Mouse (Mus musculus) testis, postnatal 14 days (tissue): Measurements from ENCODE around the gene Zfp53.
A peak's percentile ranks its signal among the peaks of the same experiment; 100 is the strongest.
"Not testable (repeated sequence)": the region's sequence is repeated elsewhere in the genome, so short reads cannot be mapped to it uniquely, and the experiment has no call there.

Experiments used
- DNase-seq: peaks from one replicate; pipeline ENCODE4 v3.0.0; 2021; ENCODE audit warnings: low spot score

Zfp53 gene

DNA sequence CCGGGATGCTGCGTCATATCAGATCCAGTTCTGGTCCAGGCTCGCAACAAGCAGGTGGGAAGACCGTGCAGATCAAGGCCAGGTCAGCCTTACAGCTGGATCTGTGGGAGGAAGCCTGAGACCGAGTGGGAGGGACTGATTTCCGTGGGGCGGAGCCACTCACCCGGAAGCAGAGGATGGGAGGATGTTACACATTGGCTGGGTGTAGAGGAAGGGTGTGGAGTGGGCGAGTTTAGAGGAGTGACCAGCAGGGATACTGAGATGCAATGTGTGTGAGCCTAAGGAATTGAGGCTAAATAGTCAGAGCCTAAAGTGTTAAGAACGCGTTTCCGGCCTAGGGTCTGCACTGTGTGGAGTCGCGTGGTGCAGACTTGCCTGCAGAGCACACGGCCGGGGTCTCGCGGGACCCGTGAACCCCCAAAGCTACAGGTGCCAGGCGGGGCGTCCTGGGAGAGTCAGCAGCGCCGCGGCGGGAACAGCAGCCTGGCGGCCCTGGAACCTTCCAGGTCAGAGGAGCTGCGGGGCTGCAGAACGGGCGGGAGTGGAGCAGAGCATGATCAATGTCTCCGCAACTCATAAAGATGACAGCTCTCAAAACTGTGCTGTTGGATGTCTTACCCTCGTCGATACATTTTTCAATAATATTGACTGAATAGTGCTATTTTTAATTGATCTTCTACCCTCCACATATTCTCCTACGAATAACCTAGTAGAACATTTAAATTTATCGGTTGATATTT is at the start of gene Zfp53:
TSS of gene Zfp53 (plus strand) at position 239 of the 740 bp plus-strand sequence.
- DNase-seq = peak; percentile 85

- DNase-seq = peak; percentile 65
Observed at GRCm38 (mm10) chr17:21449669-21450068, 39.1 kb upstream of the Zfp53 start.

DNA sequence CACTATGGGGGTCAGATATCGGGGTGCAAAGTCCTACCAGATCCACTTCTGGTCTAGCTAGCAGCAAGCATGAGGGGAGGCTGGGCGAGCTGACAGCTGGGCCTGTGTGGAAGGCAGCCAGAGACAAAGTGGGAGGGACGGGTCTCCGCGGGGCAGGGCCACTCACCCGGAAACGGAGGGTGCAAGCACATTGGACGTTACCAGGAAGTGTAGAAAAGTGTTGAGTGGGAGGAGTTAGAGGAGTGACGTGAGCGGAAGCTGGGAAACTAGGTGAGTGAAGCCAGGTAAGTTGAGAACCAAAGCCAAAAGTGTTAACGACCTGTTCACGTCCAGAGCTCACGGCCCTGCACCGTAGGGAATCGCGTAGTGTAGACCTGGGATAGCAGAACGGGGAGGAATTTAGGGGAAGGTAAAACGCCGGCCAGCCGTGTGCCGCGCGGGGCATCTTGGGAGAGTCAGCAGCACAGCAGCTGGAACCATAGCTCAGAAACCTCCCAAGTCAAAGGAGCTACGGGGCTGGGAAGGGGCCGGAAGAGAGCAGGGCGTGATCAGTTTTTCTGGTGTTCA is 38.6 kb upstream of the Zfp53 start, which contains the start of gene Zfp51:
TSS of gene Zfp51 (plus strand) at position 237 of the 567 bp plus-strand sequence.
- DNase-seq = peak; percentile 87

DNA sequence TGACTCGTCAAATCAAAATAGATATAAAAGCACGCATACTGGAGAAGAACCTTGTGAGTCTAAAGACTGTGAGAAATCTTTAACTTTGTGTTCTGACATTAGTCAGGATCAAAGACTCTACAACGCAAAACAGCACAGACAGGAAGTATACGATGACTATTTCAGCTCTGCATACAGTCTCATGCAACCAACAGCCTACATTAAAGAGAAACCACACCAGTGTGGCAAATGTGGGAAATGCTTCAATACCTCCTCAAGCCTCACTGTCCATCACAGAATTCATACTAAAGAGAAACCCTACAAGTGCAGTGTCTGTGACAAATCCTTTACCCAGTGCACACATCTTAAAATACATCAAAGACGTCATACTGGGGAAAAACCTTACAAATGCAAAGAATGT is 25.2 kb upstream of the Zfp53 start:
- DNase-seq = no peak

DNA sequence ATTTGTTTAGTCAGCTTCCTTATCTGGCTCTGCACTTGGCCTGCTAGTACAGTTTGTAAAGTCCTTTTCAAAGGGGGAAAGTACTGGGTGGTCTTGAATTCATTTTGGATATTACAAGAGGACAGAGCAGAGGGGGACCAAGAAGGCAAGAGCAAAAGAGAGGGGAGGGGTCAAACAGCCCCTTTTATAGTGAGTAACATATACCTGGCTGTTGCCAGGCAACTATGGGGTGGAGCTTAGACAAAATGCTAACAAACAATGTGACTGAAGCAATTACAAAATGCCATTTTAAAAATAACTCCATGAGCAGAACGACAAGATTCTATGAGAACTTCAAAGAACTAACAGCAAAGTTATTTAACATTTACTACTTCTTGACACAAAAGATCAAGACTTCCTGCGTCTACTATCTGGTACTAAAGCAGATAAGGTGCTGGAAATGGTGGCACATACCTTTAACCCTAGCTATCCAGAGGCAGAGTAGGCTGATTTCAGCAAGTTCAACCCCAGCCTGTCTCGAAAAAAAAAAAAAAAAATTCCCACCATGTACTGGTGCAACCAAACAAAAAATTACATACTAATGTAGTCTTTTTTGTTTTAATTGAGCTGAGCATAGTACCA is 16.7 kb upstream of the Zfp53 start:
- DNase-seq = no peak

DNA sequence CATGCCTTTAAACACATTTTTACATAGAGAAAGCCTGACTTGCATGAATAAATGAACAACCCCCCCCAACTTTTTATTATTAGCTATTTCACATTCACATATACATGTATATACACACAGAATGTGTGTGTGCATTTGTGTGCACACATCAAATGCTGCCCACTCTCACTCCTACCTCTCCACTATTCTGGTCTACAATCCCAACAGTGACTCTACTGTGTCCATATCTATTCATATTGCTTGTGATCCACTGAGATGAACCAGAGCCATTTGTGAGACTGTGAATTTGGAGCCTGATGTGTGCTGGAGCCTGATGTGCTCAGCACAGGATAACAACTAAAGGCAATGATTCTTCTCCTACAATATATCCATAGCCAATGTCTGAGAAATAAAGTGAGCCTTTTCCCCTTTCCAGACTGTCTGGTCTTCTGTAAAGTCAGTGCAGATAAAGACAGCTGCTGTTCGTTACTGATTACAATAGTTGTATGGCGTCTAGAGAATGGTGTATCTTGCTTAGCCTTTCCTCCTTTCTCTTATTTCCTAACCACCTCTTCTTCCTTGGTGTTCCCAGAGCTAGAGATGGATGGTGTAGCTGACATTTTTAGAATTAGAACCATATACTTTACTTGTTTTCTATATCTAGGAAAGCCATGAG is 16.0 kb upstream of the Zfp53 start:
- no peak for DNase-seq

GRCm38 (mm10) chr17:21473362-21474190 is 15.2 kb upstream of the Zfp53 start:
- DNase-seq = no peak

DNA sequence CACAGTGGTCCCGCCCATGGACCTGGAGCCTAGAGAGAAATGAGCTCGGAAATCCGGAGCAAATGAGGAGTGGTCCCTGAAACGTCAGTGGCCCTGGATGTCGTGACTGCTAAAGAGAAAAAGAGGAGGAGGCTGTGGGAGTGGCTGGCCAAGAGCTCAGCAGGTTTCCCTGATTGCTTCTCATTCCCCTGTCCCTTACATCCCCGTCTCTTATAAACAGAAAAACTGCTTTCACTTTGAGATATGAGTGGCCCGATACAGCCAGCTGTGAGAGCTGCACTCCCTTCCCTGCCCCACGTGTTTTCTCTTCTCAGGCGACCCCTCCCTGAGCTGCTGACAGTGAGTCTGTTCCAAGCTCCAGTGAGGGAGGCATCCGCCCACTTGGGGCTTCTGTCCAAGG is 14.1 kb upstream of the Zfp53 start:
- DNase-seq = not testable (repeated sequence)

DNA sequence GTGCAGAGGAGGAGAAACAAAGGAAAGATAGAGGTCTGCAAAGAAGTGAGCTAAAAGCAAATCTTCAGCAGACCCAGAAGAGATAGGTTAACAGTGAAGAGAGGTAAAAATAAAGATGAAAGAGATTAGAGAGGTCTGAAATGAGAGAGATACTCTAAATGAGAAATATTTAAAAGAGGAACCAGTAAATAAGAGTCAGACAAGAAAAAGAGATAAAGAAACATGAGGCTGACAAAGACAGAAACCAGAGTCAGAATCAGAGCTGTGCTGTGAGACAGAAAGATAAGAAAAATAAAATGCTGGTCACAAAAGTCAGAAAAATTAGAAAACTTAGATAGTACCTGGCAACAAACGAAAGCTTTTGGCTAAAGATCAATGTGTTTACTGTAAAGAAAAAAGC is 13.5 kb upstream of the Zfp53 start:
- DNase-seq = not testable (repeated sequence)

DNA sequence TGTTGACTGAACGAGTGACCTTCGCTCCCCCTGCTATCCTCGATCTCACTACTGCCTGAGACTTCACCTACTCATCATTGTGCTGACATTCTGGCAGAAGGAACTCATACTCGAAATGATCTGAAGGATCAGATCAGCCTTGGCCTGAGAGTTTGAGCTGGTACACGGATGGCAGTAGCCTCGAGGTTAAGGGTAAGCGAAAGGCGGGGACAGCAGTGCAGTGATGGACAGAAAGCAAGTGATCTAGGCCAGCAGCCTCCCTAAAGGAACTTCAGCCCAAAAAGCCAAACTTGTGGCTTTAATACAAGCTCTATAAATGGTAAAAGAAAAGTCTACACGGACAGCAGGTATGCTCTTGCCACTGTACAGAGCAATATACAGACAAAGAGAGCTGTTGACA is 12.4 kb upstream of the Zfp53 start:
- not testable (repeated sequence) for DNase-seq

DNA sequence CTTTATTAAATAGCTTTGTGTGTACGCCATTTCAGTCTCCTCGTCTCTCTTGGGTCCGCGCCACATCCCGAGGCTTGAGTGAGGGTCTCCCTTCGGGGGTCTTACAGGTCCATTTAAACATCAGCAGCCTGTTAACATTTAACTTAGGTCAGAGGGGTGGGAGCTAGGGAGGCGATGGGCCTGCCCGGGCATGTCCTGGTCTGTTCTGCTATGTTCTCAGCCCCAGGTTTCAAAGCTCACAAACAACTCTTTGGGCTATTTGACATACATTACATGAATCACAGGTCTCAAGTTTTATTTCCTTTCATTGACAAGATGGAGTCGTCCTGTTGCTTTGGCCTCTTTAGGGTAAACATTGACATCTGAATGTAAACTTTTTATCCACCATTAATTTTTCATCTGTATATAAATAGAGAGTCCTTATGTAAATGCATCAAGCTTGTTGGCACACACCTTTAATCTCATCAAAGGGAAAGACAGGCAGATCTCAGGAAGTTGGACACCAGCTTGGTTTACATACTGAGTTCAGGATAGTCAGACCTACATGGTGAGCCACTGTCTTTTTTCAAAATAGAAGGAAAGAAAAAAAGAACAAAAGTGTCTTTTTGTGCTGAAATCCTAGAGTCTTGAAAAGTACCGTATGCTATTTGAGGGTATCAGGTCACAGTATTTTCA is 10.6 kb upstream of the Zfp53 start:
- not testable (repeated sequence) for DNase-seq

DNA sequence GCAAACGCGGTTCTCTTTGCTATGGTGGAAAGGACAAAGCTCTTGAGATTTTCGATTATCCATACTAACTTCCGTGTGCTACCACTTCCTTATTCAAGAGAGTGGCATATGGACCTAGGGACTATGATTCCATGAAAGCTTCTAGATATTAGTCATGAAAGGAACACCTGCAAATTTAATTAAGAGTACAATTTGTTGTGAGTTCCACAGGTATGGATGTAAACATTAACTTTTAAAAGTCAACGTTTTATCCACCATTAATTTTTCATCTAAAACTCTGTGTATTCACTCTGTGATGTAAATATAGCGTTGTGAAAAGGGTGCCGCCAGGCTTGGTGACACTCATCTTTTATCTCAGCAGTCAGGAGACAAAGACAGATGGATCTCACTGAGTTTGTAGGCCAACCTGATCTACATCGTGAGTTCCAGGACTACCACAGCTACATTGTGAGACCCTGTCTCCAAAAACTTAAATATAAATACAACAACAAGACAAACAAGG is 753 bp downstream of the Zfp53 start:
- no peak for DNase-seq

DNA sequence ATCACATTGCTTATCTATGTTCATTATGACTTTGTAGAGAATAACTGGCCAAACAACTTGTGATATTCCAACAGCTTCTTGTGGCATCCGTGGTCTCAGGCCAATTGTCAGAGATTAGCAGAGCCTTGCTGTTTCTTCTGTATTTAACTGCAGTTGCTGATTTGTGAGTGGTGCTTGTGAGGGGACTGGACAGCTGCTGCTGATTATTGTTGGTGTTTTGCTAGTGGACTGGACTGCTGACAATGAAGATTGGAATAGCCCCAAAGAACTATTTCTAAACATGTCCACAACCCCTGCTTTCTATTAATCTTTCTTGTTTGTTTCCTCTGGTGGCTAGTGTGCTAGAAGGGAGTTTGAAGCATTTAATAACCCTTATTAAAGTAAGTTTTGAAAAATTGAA is 12.6 kb downstream of the Zfp53 start:
- no peak for DNase-seq

GRCm38 (mm10) chr17:21504524-21504923 is 15.7 kb downstream of the Zfp53 start:
- DNase-seq = no peak

DNA sequence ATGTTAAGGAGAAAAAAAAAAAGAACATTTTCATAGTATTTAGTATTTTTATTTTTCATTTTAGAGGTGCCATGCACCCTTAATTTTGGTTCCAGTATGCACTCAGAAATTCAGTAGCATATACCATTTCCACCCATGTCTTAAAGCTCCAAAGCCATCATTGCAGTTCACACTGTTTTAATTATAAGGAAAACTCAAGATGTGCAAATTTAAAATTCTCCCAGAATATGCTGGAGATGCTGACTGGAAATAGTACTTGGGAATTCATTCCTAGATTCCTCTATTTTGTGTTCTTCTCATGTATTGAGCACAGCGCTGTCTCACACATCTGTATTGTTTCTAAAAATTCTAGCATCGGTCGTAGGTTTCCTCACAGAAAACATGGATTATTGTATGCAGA is 17.5 kb downstream of the Zfp53 start:
- DNase-seq = no peak

DNA sequence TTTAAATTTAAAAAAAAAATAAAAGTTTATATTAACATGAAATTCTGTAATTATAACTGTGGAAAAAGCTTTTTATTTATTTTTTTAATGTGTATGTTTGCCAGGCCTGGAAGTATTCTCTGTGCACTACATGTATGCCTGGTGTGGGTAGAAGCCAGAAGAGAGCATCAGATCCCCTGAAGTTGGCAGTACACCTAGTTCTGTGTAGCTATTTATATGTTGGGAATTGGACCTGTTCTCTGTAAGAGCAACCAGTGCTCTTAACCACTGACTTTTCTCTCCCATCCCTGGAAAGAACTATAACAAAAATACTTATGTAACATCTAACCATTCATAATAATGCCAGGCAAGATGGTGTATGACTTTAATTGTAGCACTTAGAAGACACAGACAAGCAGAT is 21.0 kb downstream of the Zfp53 start:
- no peak for DNase-seq

- peak; percentile 42 for DNase-seq
Observed at GRCm38 (mm10) chr17:21515403-21516105, 26.8 kb downstream of the Zfp53 start.

DNA sequence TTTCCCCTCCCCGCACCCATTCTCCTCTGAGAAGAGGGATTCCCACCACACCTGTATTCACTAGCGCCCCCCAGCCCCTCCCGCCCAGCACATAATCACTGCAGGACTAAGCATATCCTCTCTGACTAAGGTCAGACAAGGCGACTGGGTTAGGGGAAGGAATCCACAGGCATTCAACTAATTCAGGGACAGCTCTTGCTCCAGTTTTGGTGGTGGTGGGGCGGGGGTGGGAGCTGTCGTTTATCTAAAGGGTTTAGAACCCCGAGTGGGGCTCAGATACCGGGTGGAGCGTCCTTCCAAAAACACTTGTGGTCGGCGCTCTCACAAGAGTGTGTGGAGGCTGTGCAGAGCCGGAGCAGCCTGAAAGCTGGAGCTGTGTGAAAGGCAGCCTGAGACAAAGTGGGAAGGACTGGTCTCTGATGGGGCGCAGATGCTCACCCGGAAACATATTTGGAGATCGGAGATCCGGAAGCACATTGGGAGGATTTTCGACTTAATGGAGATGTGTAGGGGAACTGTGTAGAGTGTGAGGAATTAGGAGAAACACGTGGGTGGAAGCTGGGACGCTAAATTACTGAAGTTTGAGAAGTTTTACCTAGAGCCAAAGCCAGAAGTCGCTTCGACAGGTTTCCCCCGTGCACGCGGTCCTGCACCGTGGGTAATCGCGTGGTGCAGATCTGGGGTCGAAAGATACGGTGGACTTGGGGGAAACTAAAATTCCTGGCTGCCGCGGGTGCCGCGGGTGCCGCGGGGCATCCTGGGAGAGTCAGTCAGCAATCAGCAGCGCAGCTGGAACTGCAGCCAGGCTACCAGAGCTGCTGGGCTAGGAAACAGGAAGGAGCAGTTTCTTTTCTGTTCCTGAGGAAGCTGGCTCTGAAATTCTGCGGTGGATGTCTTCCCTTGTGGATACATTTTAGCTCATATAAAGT is 27.7 kb downstream of the Zfp53 start:
- DNase-seq = peak; percentile 71

DNA sequence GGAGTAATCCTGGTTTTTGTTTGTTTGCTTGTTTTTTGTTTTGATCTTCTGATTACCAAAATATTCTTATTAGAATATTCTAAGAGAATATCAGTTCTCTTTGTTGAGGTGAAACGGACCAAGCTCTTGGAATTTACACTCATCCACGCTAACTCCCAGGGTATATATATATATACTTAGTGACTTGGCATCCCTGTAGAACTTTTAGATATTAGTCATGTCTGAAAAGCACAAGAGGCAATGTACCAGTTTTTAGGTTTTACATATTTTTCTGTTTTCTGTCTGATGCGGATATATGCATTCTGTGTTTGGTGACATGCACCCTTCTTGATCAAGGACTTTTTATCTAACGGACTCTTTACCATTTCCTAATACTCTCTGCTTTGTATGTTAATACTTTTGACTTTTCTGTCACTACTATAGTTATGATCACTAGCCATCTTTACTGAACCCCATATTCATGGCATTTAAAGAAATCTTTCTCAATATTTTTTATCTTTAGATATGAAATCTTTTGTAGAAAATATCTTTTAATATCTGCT is 28.4 kb downstream of the Zfp53 start:
- no peak for DNase-seq
